Mouse (Mus musculus) bone marrow, adult 2 months (tissue): ENCODE measurements around the gene Npas3. TPM values are rescaled to one million over a fixed set of nuclear protein-coding genes. Genes with fewer than 3 reads are reported as not detected.

ENCODE experiments used
- H3K27ac ChIP-seq: fragments of 200-500 bp; 2 replicates; pipeline ENCODE4 v1.5.1; 2012; ENCODE audit warnings: low read depth, mild to moderate bottlenecking, control low read depth, inconsistent platforms, low read length; ENCODE audit not compliant: control insufficient read depth, poor library complexity, insufficient read depth
- H3K4me1 ChIP-seq: fragments of 200-500 bp; 2 replicates; pipeline ENCODE4 v1.6.1; 2011; ENCODE audit warnings: low read length; ENCODE audit not compliant: control insufficient read depth, insufficient read depth
- H3K4me3 ChIP-seq: fragments of 200-500 bp; replicated peaks from 2 replicates; pipeline ENCODE3; 2011; ENCODE audit warnings: mild to moderate bottlenecking, low read depth, low read length, control low read depth; ENCODE audit not compliant: control insufficient read depth
- CTCF ChIP-seq: fragments of 200-500 bp; IDR thresholded peaks from 2 replicates; pipeline ENCODE4 v1.5.1; 2011; ENCODE audit warnings: low read length, control low read depth; ENCODE audit not compliant: control insufficient read depth, insufficient read depth
- POLR2A ChIP-seq: fragments of 200-500 bp; IDR thresholded peaks from 2 replicates; pipeline ENCODE4 v1.6.1; 2011; ENCODE audit warnings: low read depth, mild to moderate bottlenecking, control low read depth, low read length, borderline replicate concordance; ENCODE audit not compliant: control insufficient read depth
- WGBS: fragments of 180-500 bp; shearing (Covaris S2); methylation state at CpG from one replicate; pipeline ENCODE4 v1.1.7; 2018; 5-methylcytosine and 5-hydroxymethylcytosine counted together
- polyA plus RNA-seq: library from polyadenylated mRNA; stranded (reverse); fragments of >200 nt; gene quantifications from 2 replicates; pipeline ENCODE4 v1.2.4, GENCODE M21; 2011; ENCODE audit warnings: low replicate concordance; ENCODE audit not compliant: missing spikeins, insufficient read depth, insufficient read length

Gene Npas3
- polyA plus RNA-seq, 1 experiment: not detected

GRCm38 (mm10) chr12:53316715-53317114 is 68.2 kb downstream of the Npas3 start:
- WGBS: 39% methylated on average over 2 of the region's 2 CpGs
- TF ChIP-seq POLR2A (no peak), CTCF (no peak)
- Histone ChIP-seq H3K4me1 (no peaks in the 10 kb centered on the region), H3K4me3 (no peak overlapping the region), H3K27ac (no peak overlapping the region)

DNA sequence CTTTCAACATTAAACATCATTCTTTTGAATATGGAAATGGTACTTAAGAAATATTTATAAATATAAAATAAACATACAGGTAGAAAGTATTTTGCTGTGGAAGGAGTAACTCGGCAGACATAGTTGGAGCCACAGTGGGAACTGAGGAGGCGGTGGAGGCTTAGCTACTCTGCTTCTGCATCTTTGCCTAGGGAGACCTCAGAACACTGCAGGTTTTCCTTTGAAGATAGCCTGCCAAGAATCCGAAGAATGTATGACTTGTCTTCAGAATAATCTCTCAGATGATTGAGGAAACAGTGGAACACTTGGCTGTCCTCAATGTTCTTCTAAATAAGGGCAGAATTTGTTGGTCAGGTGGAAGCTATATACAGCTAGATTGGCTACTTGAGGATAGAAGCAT is 69.3 kb downstream of the Npas3 start:
- no peak for TF ChIP-seq CTCF
- no peak for TF ChIP-seq POLR2A

DNA sequence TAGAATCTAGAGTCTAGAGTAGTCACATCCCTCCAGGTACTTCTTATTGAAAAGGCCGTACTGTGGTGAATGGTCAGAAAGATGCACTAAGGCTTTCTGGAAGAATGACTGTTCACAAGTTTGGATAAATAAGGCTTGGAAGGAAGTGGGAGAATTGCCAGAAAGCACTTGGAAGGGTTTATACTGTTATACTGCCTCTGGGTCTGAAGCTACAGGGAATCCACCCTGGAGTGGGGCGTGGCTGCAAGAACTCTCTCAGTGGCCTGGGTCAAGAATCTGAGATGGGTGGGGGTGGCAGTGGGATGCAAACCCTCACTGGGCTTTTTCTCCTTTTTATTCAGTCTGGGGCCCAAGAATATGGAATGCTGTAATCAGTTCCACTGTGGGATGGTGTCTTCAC is 72.0 kb downstream of the Npas3 start:
- Histone ChIP-seq H3K27ac (no peak overlapping the region), H3K4me3 (no peak overlapping the region), H3K4me1 (no peaks in the 10 kb centered on the region)
- TF ChIP-seq CTCF (no peak), POLR2A (no peak)
- 76% methylated on average over 2 of the region's 2 CpGs for WGBS

More for the DNA sequence above, 69.3 kb downstream of the Npas3 start:
- H3K4me1 ChIP-seq: no peaks in the 10 kb centered on the region
- H3K4me3 ChIP-seq: no peak overlapping the region
- WGBS: 72% methylated on average over 3 of the region's 3 CpGs
- no peak overlapping the region for H3K27ac ChIP-seq

- WGBS: 82% methylated on average over 12 of the region's 12 CpGs
- Histone ChIP-seq H3K4me1 (no peaks in the 10 kb centered on the region), H3K4me3 (no peak overlapping the region), H3K27ac (no peak overlapping the region)
- no peak for TF ChIP-seq POLR2A
- TF ChIP-seq CTCF: no peak
Measured at GRCm38 (mm10) chr12:53321018-53321417, 72.5 kb downstream of the Npas3 start.

GRCm38 (mm10) chr12:53321944-53322343 is 73.5 kb downstream of the Npas3 start:
- Histone ChIP-seq H3K4me1 (no peaks in the 10 kb centered on the region), H3K4me3 (no peak overlapping the region), H3K27ac (no peak overlapping the region)
- 73% methylated on average over 2 of the region's 2 CpGs for WGBS
- TF ChIP-seq POLR2A (no peak), CTCF (no peak)

GRCm38 (mm10) chr12:53327653-53328188 is 79.2 kb downstream of the Npas3 start:
- 49% methylated on average over 3 of the region's 3 CpGs for WGBS
- Histone ChIP-seq H3K4me3 (no peak overlapping the region), H3K27ac (no peak overlapping the region), H3K4me1 (no peaks in the 10 kb centered on the region)
- no peak for TF ChIP-seq CTCF
- no peak for TF ChIP-seq POLR2A

DNA sequence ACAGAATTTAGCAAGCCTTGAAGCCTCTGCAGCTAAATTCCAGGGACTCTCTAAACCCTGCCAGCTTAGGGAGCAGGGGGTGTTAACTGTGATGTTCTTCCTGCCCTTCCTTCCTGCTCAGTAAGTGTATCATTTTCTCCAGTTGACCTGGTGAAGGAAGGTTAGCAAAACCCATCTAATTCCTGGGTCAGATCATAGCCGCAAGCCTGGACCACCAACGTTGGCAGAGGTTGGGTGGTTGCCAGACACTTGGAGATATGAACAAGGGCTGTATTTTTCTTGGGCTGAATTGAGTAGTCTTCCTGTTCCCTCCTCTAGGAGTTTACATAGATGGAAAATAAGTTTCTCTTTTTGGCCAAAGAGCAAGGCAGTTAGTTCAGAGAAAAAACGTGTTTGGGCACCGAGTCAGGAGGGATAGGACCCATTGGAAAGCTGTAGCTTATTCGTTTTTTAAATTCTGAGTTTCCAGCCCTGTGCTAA is 79.8 kb downstream of the Npas3 start:
- H3K4me3 ChIP-seq: no peak overlapping the region
- WGBS: 36% methylated on average over 5 of the region's 5 CpGs
- H3K4me1 ChIP-seq: no peaks in the 10 kb centered on the region
- TF ChIP-seq CTCF (no peak), POLR2A (no peak)
- H3K27ac ChIP-seq: no peak overlapping the region

DNA sequence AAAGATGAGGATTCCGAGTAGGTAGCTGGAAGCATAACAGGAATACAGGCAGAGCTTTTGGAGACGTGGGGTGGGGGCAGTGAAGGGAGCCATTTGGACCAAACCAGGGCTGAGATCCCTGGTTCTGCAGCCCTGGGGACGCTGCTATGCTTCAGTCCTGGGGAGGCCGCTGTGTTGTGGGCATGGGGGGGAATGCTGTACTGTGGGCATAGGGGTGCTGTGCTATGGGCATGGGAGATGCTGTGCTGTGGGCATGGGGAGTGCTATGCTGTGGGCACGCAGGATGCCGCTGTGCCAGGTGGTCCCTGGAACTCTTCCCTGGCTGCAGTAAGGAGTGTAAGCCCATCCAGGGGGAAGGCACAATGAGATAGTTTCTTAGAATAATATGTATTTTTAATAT is 81.7 kb downstream of the Npas3 start:
- H3K4me1 ChIP-seq: no peaks in the 10 kb centered on the region
- H3K4me3 ChIP-seq: no peak overlapping the region
- no peak overlapping the region for H3K27ac ChIP-seq
- TF ChIP-seq POLR2A: no peak
- TF ChIP-seq CTCF: no peak
- 72% methylated on average over 6 of the region's 6 CpGs for WGBS

- Histone ChIP-seq H3K4me1 (no peaks in the 10 kb centered on the region), H3K4me3 (no peak overlapping the region), H3K27ac (no peak overlapping the region)
- 77% methylated on average over 9 of the region's 9 CpGs for WGBS
- no peak for TF ChIP-seq CTCF
- TF ChIP-seq POLR2A: no peak
Measured at GRCm38 (mm10) chr12:53331391-53331790, 82.9 kb downstream of the Npas3 start.

DNA sequence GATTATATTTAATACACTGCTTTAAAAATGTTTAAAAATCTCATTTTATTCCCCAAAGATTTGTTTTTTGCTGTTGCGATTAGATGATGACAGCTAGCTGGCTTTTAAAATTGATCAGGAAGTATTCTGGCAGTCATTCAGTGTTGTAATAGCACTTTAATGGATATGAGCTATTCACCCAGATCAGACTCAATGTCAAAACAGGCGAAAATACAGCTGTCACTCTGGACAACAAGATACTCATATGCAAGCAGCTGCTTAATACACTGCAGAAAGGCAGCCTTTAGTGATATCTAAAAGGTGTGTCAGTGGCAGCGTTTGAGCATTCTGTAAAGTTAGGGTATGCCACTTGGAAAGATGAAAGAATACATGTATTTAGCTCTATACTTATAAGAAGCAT is 83.3 kb downstream of the Npas3 start:
- H3K4me3 ChIP-seq: no peak overlapping the region
- TF ChIP-seq CTCF (no peak), POLR2A (no peak)
- no peak overlapping the region for H3K27ac ChIP-seq
- H3K4me1 ChIP-seq: no peaks in the 10 kb centered on the region
- 81% methylated on average over 3 of the region's 3 CpGs for WGBS
